Mouse (Mus musculus) midbrain, postnatal 0 days (tissue): Measurements from ENCODE around the gene Tm9sf2. TPM values are rescaled to one million over a fixed set of nuclear protein-coding genes. Genes with fewer than 3 reads are reported as not detected.
A peak's percentile ranks its signal among the peaks of the same experiment; 100 is the strongest.

ENCODE experiments used
- ATAC-seq: fragments of 200-750 bp; cut with Nextera tagmentation; 2 replicates; pipeline ENCODE4 v1.8.0; 2017; ENCODE audit warnings: moderate number of reproducible peaks, mild to moderate bottlenecking, moderate TSS enrichment, moderate library complexity; ENCODE audit not compliant: low FRiP score
- DNase-seq: peaks from one replicate; pipeline ENCODE4 v3.0.0-alpha.2; 2015; ENCODE audit warnings: low spot score
- H3K27ac ChIP-seq: fragments of 300-500 bp; sonication (generic); 2 replicates; pipeline ENCODE4 v1.5.1; 2014; ENCODE audit warnings: low read depth, mild to moderate bottlenecking, low read length, mixed read lengths
- H3K27me3 ChIP-seq: fragments of 300-500 bp; sonication (generic); 2 replicates; pipeline ENCODE4 v1.6.1; 2014; ENCODE audit warnings: low read length, control low read depth, mixed read lengths; ENCODE audit not compliant: insufficient read depth
- H3K36me3 ChIP-seq: fragments of 300-500 bp; sonication (generic); 2 replicates; pipeline ENCODE4 v1.6.1; 2014; ENCODE audit warnings: low read length, control low read depth, mixed read lengths; ENCODE audit not compliant: insufficient read depth
- H3K4me1 ChIP-seq: fragments of 300-500 bp; sonication (generic); 2 replicates; pipeline ENCODE4 v1.6.1; 2014; ENCODE audit warnings: mild to moderate bottlenecking, control low read depth, antibody characterized with exemption, low read length, mixed read lengths; ENCODE audit not compliant: insufficient read depth
- H3K4me2 ChIP-seq: fragments of 300-500 bp; sonication (generic); 2 replicates; pipeline ENCODE4 v1.6.1; 2014; ENCODE audit warnings: low read depth, mild to moderate bottlenecking, low read length, mixed read lengths; ENCODE audit not compliant: poor library complexity, severe bottlenecking
- H3K4me3 ChIP-seq: fragments of 300-500 bp; sonication (generic); 2 replicates; pipeline ENCODE4 v1.5.1; 2014; ENCODE audit warnings: low read depth, mild to moderate bottlenecking, low read length, moderate library complexity
- H3K9ac ChIP-seq: fragments of 300-500 bp; sonication (generic); replicated peaks from 2 replicates; pipeline ENCODE4 v1.6.1; 2014; ENCODE audit warnings: mild to moderate bottlenecking, low read length, moderate library complexity, mixed read lengths; ENCODE audit not compliant: poor library complexity, severe bottlenecking
- H3K9me3 ChIP-seq: fragments of 300-500 bp; sonication (generic); 2 replicates; pipeline ENCODE4 v1.6.1; 2016; ENCODE audit warnings: low read length, control low read depth
- CTCF ChIP-seq: IDR thresholded peaks from 2 replicates; pipeline ENCODE4 v1.5.1; 2016; ENCODE audit warnings: antibody characterized with exemption, mild to moderate bottlenecking
- WGBS: fragments of 180-500 bp; shearing (Covaris S2); extraction: QIAGEN DNeasy Blood & Tissue Kit; methylation state at CpG from one replicate; pipeline ENCODE4 v1.1.7; 2014; 5-methylcytosine and 5-hydroxymethylcytosine counted together
- polyA plus RNA-seq: library from polyadenylated mRNA; unstranded; fragments of >200 nt; fragmentation: Nextera tagmentation; extraction: Ambion mirVana; gene quantifications from 2 replicates; pipeline ENCODE4 v1.2.1, GENCODE M21; 2015
- total RNA-seq: library from RNA; depleted of rRNA; stranded (reverse); fragments of >200 nt; gene quantifications from 2 replicates; pipeline ENCODE4 v1.2.3, GENCODE M21; 2014

Tm9sf2 gene
- total and polyA plus RNA-seq, 2 experiments from 2014 or later = 81.6 to 103 TPM

DNA sequence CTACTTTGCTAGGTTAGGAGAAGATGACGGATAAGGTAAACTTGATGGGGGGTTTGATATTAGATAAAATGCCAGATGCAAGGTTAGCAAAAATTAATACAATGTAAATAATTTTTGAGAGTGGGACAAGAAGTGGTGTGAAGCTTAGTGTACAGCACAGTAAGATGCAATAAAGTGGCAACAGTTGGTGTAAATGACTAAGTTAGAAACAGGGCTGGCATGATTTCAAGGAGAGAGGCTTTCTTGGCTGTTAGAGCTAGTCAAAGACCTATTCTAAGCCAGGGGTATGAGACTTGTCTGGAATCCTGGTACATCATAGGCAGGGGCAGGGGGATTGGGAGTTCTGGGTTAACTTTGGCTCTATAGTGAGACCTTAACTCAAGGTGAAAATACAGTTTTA, 9.4 kb downstream of the Tm9sf2 start:
- Histone ChIP-seq H3K4me1 (no peaks in the 10 kb centered on the region), H3K36me3 (no peaks in the 10 kb centered on the region), H3K27ac (no peak overlapping the region), H3K27me3 (no peaks in the 10 kb centered on the region), H3K4me2 (no peak overlapping the region), H3K9ac (no peak overlapping the region), H3K9me3 (no peaks in the 10 kb centered on the region), H3K4me3 (no peak overlapping the region)
- TF ChIP-seq CTCF = no peak
- DNase-seq = no peak
- WGBS = 90% methylated on average over 1 of the region's 1 CpGs
- no peak for ATAC-seq

DNA sequence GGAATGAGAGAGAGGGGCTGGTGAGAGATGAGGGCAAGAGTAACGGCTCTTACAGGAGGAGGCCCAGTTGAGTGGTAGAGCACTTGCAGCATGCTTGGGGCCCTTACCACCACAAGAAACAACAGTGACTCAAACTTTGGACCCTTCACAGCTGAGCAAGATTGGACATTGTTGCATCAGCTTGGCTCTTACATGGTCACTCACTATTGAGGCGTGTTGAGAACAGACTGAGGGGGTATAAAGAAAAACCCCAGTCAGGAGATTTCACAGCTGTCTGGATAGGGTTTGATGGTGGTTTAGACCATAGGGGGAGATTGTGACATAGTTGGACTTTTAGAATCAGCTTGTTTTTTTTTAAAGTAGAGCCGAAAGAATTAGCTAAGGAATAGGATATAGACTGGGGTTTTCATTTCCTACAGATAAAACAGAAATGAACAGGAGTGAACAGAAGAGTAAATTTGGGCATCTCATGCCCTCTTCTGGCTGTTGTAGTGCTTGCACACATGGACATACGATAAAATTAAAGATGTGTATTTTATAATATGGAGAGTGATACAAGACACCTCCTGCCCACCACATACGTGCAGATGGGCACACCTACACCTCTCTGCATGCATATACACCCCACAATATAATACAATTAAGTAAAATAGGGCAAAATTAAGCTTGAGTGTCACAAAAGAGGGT, 23.4 kb downstream of the Tm9sf2 start:
- no peaks in the 10 kb centered on the region for H3K9me3 ChIP-seq
- TF ChIP-seq CTCF = peak; percentile 73
- H3K4me1 ChIP-seq = no peaks in the 10 kb centered on the region
- no peaks in the 10 kb centered on the region for H3K27me3 ChIP-seq
- DNase-seq = peak; percentile 57
- no peak overlapping the region for H3K9ac ChIP-seq
- WGBS = 83% methylated on average over 5 of the region's 5 CpGs
- no peak overlapping the region for H3K27ac ChIP-seq
- ATAC-seq = peak; percentile 41; the same call in 1 of the 2 replicates
- H3K4me3 ChIP-seq = no peak overlapping the region
- H3K36me3 ChIP-seq = no peaks in the 10 kb centered on the region
- no peak overlapping the region for H3K4me2 ChIP-seq

DNA sequence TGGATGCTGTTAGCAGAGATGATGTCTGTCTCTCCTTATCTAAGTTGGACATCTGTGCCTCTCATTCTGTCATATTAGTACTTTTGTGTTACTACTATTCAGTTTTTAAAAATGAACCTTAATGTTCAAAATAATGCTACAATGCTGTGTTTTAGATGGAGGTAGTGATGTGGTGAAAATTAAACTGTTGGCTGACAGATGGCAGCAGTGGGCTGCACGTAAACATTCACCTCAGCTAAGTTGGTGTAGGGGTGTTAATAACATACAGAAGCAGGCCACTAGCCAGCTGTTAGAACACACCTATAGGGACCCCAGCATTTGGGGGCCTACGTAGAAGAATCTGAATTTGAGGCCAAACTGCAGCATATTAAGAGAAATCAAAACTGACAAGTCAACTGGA, 24.8 kb downstream of the Tm9sf2 start:
- Histone ChIP-seq H3K4me2 (no peak overlapping the region), H3K36me3 (no peaks in the 10 kb centered on the region), H3K9me3 (no peaks in the 10 kb centered on the region), H3K4me3 (no peak overlapping the region), H3K27ac (no peak overlapping the region), H3K4me1 (no peaks in the 10 kb centered on the region), H3K27me3 (no peaks in the 10 kb centered on the region), H3K9ac (no peak overlapping the region)
- peak; percentile 58 for TF ChIP-seq CTCF
- no peak for ATAC-seq
- no peak for DNase-seq
- 83% methylated on average over 2 of the region's 2 CpGs for WGBS

DNA sequence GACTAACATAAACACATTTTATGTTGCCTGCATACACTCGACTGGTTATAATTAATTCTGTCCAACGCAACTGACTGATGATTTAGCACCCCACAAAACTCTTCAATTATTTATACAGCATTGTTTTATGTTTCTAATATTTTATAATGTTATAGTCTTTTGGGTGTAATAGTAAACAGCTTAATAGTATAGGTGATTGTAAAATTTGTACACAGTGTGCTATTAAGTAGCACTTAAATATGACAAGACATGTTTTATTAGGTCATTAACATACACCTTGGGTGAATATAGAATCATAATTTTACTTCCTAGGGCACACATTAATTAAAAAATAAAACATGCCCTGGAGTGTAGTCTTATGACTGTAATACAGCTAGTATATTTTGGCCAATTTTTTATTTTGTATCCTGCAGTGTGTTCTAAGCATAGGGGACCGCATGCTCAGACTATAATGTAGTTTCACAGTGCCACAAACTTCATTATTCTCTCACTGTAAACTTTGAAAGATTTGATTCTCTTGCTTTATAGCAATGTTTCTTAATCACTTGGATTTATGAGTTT, 29.6 kb downstream of the Tm9sf2 start:
- H3K4me1 ChIP-seq = no peaks in the 10 kb centered on the region
- TF ChIP-seq CTCF = no peak
- H3K36me3 ChIP-seq = peaks cover 15% of the 10 kb centered on the region; the same call in 1 of the 2 replicates
- no peak for DNase-seq
- no peak overlapping the region for H3K27ac ChIP-seq
- H3K4me3 ChIP-seq = no peak overlapping the region
- no peak overlapping the region for H3K9ac ChIP-seq
- H3K9me3 ChIP-seq = no peaks in the 10 kb centered on the region
- no peaks in the 10 kb centered on the region for H3K27me3 ChIP-seq
- 93% methylated on average over 3 of the region's 3 CpGs for WGBS
- H3K4me2 ChIP-seq = no peak overlapping the region
- no peak for ATAC-seq

DNA sequence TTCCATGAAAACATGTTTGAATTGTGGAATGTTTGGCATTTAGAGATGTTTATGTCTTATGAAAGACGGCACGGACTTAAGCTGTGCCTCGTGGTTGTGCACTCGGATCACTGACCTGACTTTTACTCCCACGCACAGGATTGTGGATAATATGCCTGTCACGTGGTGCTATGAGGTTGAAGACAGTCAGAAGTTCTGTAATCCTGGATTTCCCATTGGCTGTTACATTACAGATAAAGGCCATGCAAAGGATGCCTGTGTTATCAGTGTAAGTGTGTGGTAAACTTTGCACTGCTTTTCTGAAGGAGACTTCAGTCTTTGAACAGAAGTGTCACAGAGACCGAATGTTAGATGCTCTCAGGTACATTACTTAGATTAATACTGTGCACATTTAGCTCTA, 30.4 kb downstream of the Tm9sf2 start:
- 91% methylated on average over 7 of the region's 7 CpGs for WGBS
- H3K4me1 ChIP-seq = no peaks in the 10 kb centered on the region
- H3K4me2 ChIP-seq = no peak overlapping the region
- H3K27ac ChIP-seq = no peak overlapping the region
- H3K4me3 ChIP-seq = no peak overlapping the region
- DNase-seq (no peak), ATAC-seq (no peak)
- H3K36me3 ChIP-seq = peaks cover 15% of the 10 kb centered on the region; the same call in 1 of the 2 replicates
- no peaks in the 10 kb centered on the region for H3K27me3 ChIP-seq
- H3K9ac ChIP-seq = no peak overlapping the region
- no peaks in the 10 kb centered on the region for H3K9me3 ChIP-seq
- TF ChIP-seq CTCF = no peak

DNA sequence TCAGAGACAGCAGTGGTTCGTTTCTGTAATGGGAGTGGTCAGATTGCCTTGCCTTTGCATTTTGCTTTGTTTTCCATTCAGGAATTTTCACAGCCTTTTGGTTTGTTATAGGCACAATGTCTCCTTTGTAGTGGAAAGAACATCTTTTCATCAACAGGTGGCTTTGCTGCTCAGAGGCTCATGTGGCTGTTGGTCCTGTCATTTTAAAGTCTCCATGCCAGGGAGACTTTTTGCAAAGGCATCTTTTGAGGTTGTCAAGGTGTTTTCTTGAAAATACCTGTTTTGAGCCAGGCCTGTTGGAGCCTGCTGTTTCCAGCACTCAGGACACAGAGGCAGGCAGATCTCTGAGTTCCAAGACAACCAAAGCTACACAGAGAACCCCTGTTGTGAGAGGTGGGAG, 33.3 kb downstream of the Tm9sf2 start:
- Histone ChIP-seq H3K9me3 (no peaks in the 10 kb centered on the region), H3K36me3 (peaks cover 23% of the 10 kb centered on the region), H3K4me1 (no peaks in the 10 kb centered on the region), H3K4me3 (no peak overlapping the region), H3K9ac (no peak overlapping the region), H3K4me2 (no peak overlapping the region), H3K27ac (no peak overlapping the region), H3K27me3 (no peaks in the 10 kb centered on the region)
- 75% methylated on average over 1 of the region's 1 CpGs for WGBS
- ATAC-seq = no peak
- TF ChIP-seq CTCF = no peak
- DNase-seq = no peak
